Comparison of ENCODE assay signal across 8 mouse cellular contexts in the genomic region with DNA sequence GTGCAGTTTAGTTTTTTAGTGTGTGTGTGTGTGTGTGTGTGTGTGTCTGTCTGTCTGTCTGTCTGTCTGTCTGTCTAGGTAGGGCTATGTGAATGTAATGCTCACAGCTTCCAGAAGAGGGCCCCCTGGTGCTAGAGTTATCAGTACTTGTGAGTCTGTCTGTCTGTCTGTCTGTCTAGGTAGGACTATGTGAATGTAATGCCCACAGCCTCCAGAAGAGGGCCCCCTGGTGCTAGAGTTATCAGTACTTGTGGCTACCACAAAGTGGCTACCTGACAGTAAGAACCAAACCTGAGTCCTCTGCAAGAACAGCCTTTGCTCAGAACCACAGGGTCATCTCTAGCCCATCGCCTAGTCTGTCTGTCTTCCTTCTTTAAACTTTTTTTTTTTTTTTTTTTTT. TPM values are rescaled to one million over a fixed set of nuclear protein-coding genes. Genes with fewer than 3 reads are reported as not detected.
A peak's percentile ranks its signal among the peaks of the same experiment; 100 is the strongest.
DNase-seq lines count a peak whose midpoint lies in the region; ATAC-seq and TF ChIP-seq lines count a peak whose summit lies in the region.

No protein-coding gene starts in this region.

- no peak overlapping the region for H3K4me2 ChIP-seq in kidney, embryonic 14.5 days (replicated peaks; ENCODE audit: low read depth, low read length)

- TF ChIP-seq CTCF in kidney, adult 2 months (conservative IDR thresholded peaks at IDR 0.05; ENCODE audit: insufficient read depth, insufficient read length, low read depth, low read length) = peak; percentile 70

- H3K27me3 ChIP-seq in kidney, adult 2 months (replicated peaks; ENCODE audit: control insufficient read depth, insufficient read depth, low read length) = no peaks in the 10 kb centered on the region
- H3K27me3 ChIP-seq in kidney, embryonic 14.5 days (ENCODE audit: control insufficient read depth, insufficient read depth, low read length) = no peaks in the 10 kb centered on the region

- H3K36me3 ChIP-seq in kidney, adult 2 months (ENCODE audit: control insufficient read depth, insufficient read depth, low read length) = no peaks in the 10 kb centered on the region
- H3K36me3 ChIP-seq in kidney, embryonic 14.5 days (ENCODE audit: control insufficient read depth, insufficient read depth, low read length) = no peaks in the 10 kb centered on the region; the same call in 1 of the 2 replicates

- H3K9me3 ChIP-seq in kidney, embryonic 14.5 days (ENCODE audit: control insufficient read depth, low read length) = no peaks in the 10 kb centered on the region

- DNase-seq in kidney, adult 2 months = peak; percentile 85
- peak; percentile 90 for DNase-seq in embryo, embryonic 10.5 days (ENCODE audit: low spot score)
- DNase-seq in heart, postnatal 10 days = peak; percentile 44 to 71
- DNase-seq in left cerebral cortex, postnatal 4 days = peak; percentile 59
- peak; percentile 69 to 75 for DNase-seq in natural killer cell, adult 2 months (ENCODE audit: low spot score in 2 of 2)
- peak; percentile 47 for DNase-seq in thymus, postnatal 4 days

- no peak overlapping the region for H3K9ac ChIP-seq in kidney, embryonic 14.5 days (ENCODE audit: low read depth, low read length)

- WGBS in kidney, adult 2 months = 85% methylated on average over 1 of the region's 1 CpGs
- 90% methylated on average over 1 of the region's 1 CpGs for WGBS in kidney, embryonic 14.5 days

- no peak overlapping the region for H3K27ac ChIP-seq in kidney, adult 2 months (ENCODE audit: insufficient read depth, low read depth, low read length)
- no peak overlapping the region for H3K27ac ChIP-seq in kidney, embryonic 14.5 days (ENCODE audit: low read depth, low read length)

- intact Hi-C loops in heart, postnatal 10 days (cut with DNase I) = no loop called here
- intact Hi-C loops in left cerebral cortex, postnatal 4 days (cut with DNase I) = no loop called here

- no peak overlapping the region for H3K4me3 ChIP-seq in kidney, adult 2 months (ENCODE audit: insufficient read depth, low read depth, low read length)
- no peak overlapping the region for H3K4me3 ChIP-seq in kidney, embryonic 14.5 days (ENCODE audit: low read length)

- TF ChIP-seq POLR2A in kidney, adult 2 months (IDR thresholded peaks at IDR 0.05; ENCODE audit: low read depth, low read length) = no peak

- no peaks in the 10 kb centered on the region for H3K4me1 ChIP-seq in kidney, adult 2 months (ENCODE audit: control insufficient read depth, insufficient read depth, low read length)
- no peaks in the 10 kb centered on the region for H3K4me1 ChIP-seq in kidney, embryonic 14.5 days (ENCODE audit: control insufficient read depth, insufficient read depth, low read length)

- no peak for ATAC-seq in kidney, embryonic 14.5 days (ENCODE audit: low FRiP score, low TSS enrichment)
- ATAC-seq in activated CD4-positive, CD25-positive, alpha-beta regulatory T cell, adult 4 months = peak; percentile 57

RNA-seq across cellular contexts. Expression of a gene that starts 16.2 kb away (rescaled TPM):
- polyA plus RNA-seq in kidney, adult 2 months (2012; rRNA removed) = 5.1 and 5.3 TPM in 2 replicates
- polyA plus RNA-seq in kidney, embryonic 14.5 days (2014; fragmentation: Nextera tagmentation; extraction: Ambion mirVana) = 6.6 and 8.1 TPM in 2 replicates
- polyA plus RNA-seq in activated CD4-positive, CD25-positive, alpha-beta regulatory T cell, adult 4 months (2017; shearing (Covaris generic)) = under 1 TPM; 0.60 to 0.71 TPM
- 1 to 10 TPM; 5.4 to 5.5 TPM for total RNA-seq in heart, postnatal 10 days (2021)
- 10 to 100 TPM; 23.3 to 26.2 TPM for total RNA-seq in left cerebral cortex, postnatal 4 days (2021)

RNA-seq across cellular contexts. Expression of a gene that starts 35.3 kb away (rescaled TPM):
- polyA plus RNA-seq in kidney, adult 2 months (2012; rRNA removed) = 0.45 and 0.64 TPM in 2 replicates
- polyA plus RNA-seq in kidney, embryonic 14.5 days (2014; fragmentation: Nextera tagmentation; extraction: Ambion mirVana) = 1.6 and 4.2 TPM in 2 replicates
- 1 to 10 TPM in 1 of 2 experiments, under 1 TPM in 1; 0.89 to 1.1 TPM for polyA plus RNA-seq in activated CD4-positive, CD25-positive, alpha-beta regulatory T cell, adult 4 months (2017; shearing (Covaris generic))
- total RNA-seq in heart, postnatal 10 days (2021) = 1 to 10 TPM; 3.0 to 3.5 TPM
- total RNA-seq in left cerebral cortex, postnatal 4 days (2021) = 1 to 10 TPM; 4.8 to 6.6 TPM

RNA-seq across cellular contexts. Expression of a gene that starts 35.3 kb away (rescaled TPM):
- polyA plus RNA-seq in kidney, adult 2 months (2012; rRNA removed) = 22.8 and 25.3 TPM in 2 replicates
- polyA plus RNA-seq in kidney, embryonic 14.5 days (2014; fragmentation: Nextera tagmentation; extraction: Ambion mirVana) = 39.1 and 48.0 TPM in 2 replicates
- polyA plus RNA-seq in activated CD4-positive, CD25-positive, alpha-beta regulatory T cell, adult 4 months (2017; shearing (Covaris generic)) = 10 to 100 TPM; 23.6 to 30.0 TPM
- total RNA-seq in heart, postnatal 10 days (2021) = 10 to 100 TPM; 21.9 to 23.0 TPM
- total RNA-seq in left cerebral cortex, postnatal 4 days (2021) = 10 to 100 TPM; 29.2 to 30.3 TPM

RNA-seq across cellular contexts. Expression of a gene that starts 35.4 kb away (rescaled TPM):
- polyA plus RNA-seq in kidney, adult 2 months (2012; rRNA removed) = 7.9 and 8.3 TPM in 2 replicates
- 19.5 and 24.4 TPM in 2 replicates for polyA plus RNA-seq in kidney, embryonic 14.5 days (2014; fragmentation: Nextera tagmentation; extraction: Ambion mirVana)
- 10 to 100 TPM in 1 of 2 experiments, 1 to 10 TPM in 1; 6.6 to 10.8 TPM for polyA plus RNA-seq in activated CD4-positive, CD25-positive, alpha-beta regulatory T cell, adult 4 months (2017; shearing (Covaris generic))
- total RNA-seq in heart, postnatal 10 days (2021) = 10 to 100 TPM; 17.2 to 19.0 TPM
- total RNA-seq in left cerebral cortex, postnatal 4 days (2021) = 10 to 100 TPM; 28.6 TPM

RNA-seq across cellular contexts. Expression of a gene that starts 41.5 kb away (rescaled TPM):
- polyA plus RNA-seq in kidney, adult 2 months (2012; rRNA removed) = 103 and 153 TPM in 2 replicates
- polyA plus RNA-seq in kidney, embryonic 14.5 days (2014; fragmentation: Nextera tagmentation; extraction: Ambion mirVana) = 415 and 493 TPM in 2 replicates
- 100 to 1,000 TPM; 297 to 309 TPM for polyA plus RNA-seq in activated CD4-positive, CD25-positive, alpha-beta regulatory T cell, adult 4 months (2017; shearing (Covaris generic))
- total RNA-seq in heart, postnatal 10 days (2021) = 100 to 1,000 TPM; 150 to 154 TPM
- 100 to 1,000 TPM; 179 to 192 TPM for total RNA-seq in left cerebral cortex, postnatal 4 days (2021)
